Mouse (Mus musculus): Measurements from ENCODE around the gene Eml4. TPM values are rescaled to one million over a fixed set of nuclear protein-coding genes. Genes with fewer than 3 reads are reported as not detected.

Gene Eml4
- polyA plus RNA-seq, 1 experiment from 2014 or later: 34.4 TPM

- no peak overlapping the region for H3K27ac ChIP-seq (ENCODE audit: low read length)
- ATAC-seq (ENCODE audit: low FRiP score, low TSS enrichment): no peak
- H3K4me1 ChIP-seq (ENCODE audit: insufficient read depth, low read length): peaks cover 3% of the 10 kb centered on the region; the same call in 1 of the 2 replicates
- WGBS: 59% methylated on average over 4 of the region's 4 CpGs
- H3K9ac ChIP-seq (replicated peaks; ENCODE audit: low read length): no peak overlapping the region
- H3K4me3 ChIP-seq (ENCODE audit: low read length): no peak overlapping the region
- H3K9me3 ChIP-seq (ENCODE audit: low read length): no peaks in the 10 kb centered on the region
- H3K36me3 ChIP-seq (ENCODE audit: insufficient read depth, low read length): 0 out of 2 replicates have a peak, but pooled peaks cover 6% of the 10 kb centered on the region
- H3K27me3 ChIP-seq (ENCODE audit: insufficient read depth, low read length): no peaks in the 10 kb centered on the region
- no peak overlapping the region for H3K4me2 ChIP-seq (replicated peaks; ENCODE audit: low read depth, low read length)
These were observed 79.9 kb downstream of the Eml4 start for GRCm38 (mm10) chr17:83430607-83431006.

- Histone ChIP-seq H3K9ac (replicated peaks; ENCODE audit: low read length) (no peak overlapping the region), H3K4me3 (ENCODE audit: low read length) (no peak overlapping the region), H3K4me2 (replicated peaks; ENCODE audit: low read depth, low read length) (no peak overlapping the region), H3K36me3 (ENCODE audit: insufficient read depth, low read length) (peaks cover 28% of the 10 kb centered on the region), H3K4me1 (ENCODE audit: insufficient read depth, low read length) (no peaks in the 10 kb centered on the region), H3K27ac (ENCODE audit: low read length) (no peak overlapping the region), H3K9me3 (ENCODE audit: low read length) (no peaks in the 10 kb centered on the region), H3K27me3 (ENCODE audit: insufficient read depth, low read length) (no peaks in the 10 kb centered on the region)
- ATAC-seq (ENCODE audit: low FRiP score, low TSS enrichment): no peak
- 84% methylated on average over 4 of the region's 4 CpGs for WGBS
These were observed 92.7 kb downstream of the Eml4 start for GRCm38 (mm10) chr17:83443406-83443805.

DNA sequence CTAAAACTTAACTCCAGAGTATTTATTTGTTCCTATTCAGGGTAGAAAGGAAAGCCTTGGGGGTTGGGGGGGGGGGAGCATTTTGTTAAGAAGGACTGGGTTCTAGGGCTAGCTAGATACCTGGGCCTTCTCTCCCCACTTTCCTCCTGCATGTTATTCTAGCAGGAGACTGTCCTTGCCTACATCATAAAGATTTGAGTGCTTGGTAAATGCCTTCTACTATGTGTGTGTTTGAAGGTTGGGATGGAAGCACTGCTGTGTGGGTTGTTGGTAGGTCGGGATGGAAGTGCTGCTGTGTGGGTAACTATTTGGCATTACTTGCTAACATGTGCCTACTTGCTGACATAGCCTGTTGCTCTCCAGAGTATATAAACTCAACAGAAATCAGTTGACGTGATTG is 98.9 kb downstream of the Eml4 start:
- H3K27me3 ChIP-seq (ENCODE audit: insufficient read depth, low read length): no peaks in the 10 kb centered on the region
- peaks cover 34% of the 10 kb centered on the region for H3K36me3 ChIP-seq (ENCODE audit: insufficient read depth, low read length)
- no peak for ATAC-seq (ENCODE audit: low FRiP score, low TSS enrichment)
- no peak overlapping the region for H3K9ac ChIP-seq (replicated peaks; ENCODE audit: low read length)
- H3K4me2 ChIP-seq (replicated peaks; ENCODE audit: low read depth, low read length): no peak overlapping the region
- H3K27ac ChIP-seq (ENCODE audit: low read length): no peak overlapping the region
- no peak overlapping the region for H3K4me3 ChIP-seq (ENCODE audit: low read length)
- H3K9me3 ChIP-seq (ENCODE audit: low read length): no peaks in the 10 kb centered on the region
- WGBS: 87% methylated on average over 2 of the region's 2 CpGs
- H3K4me1 ChIP-seq (ENCODE audit: insufficient read depth, low read length): no peaks in the 10 kb centered on the region

GRCm38 (mm10) chr17:83451367-83451766 is 100.6 kb downstream of the Eml4 start:
- H3K4me3 ChIP-seq (ENCODE audit: low read length): no peak overlapping the region
- ATAC-seq (ENCODE audit: low FRiP score, low TSS enrichment): no peak
- H3K27me3 ChIP-seq (ENCODE audit: insufficient read depth, low read length): no peaks in the 10 kb centered on the region
- 88% methylated on average over 8 of the region's 8 CpGs for WGBS
- H3K4me1 ChIP-seq (ENCODE audit: insufficient read depth, low read length): no peaks in the 10 kb centered on the region
- H3K27ac ChIP-seq (ENCODE audit: low read length): no peak overlapping the region
- H3K4me2 ChIP-seq (replicated peaks; ENCODE audit: low read depth, low read length): no peak overlapping the region
- H3K9ac ChIP-seq (replicated peaks; ENCODE audit: low read length): no peak overlapping the region
- no peaks in the 10 kb centered on the region for H3K9me3 ChIP-seq (ENCODE audit: low read length)
- H3K36me3 ChIP-seq (ENCODE audit: insufficient read depth, low read length): peaks cover 31% of the 10 kb centered on the region

DNA sequence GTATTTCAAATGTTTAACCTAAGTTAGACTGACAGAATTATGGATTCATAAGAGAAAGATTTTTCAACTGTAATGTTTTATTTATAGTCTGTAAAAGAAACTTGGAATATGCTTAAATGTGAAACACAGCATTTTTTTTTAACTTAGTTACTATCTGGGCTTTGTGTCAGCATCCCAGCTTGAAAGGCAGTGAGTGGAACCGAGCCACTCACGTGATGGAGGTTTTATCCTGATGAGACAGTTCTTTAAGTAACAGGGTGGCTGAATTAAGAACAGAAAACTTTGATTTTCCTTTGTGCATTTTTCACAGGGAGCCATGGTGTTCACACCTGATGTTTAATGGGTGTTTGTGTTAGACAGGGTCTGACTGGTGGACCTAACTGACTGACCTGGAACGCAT is 101.1 kb downstream of the Eml4 start:
- Histone ChIP-seq H3K9ac (replicated peaks; ENCODE audit: low read length) (no peak overlapping the region), H3K4me2 (replicated peaks; ENCODE audit: low read depth, low read length) (no peak overlapping the region), H3K36me3 (ENCODE audit: insufficient read depth, low read length) (peaks cover 33% of the 10 kb centered on the region)

GRCm38 (mm10) chr17:83452451-83452850 is 101.7 kb downstream of the Eml4 start:
- Histone ChIP-seq H3K9me3 (ENCODE audit: low read length) (no peaks in the 10 kb centered on the region), H3K9ac (replicated peaks; ENCODE audit: low read length) (no peak overlapping the region), H3K27me3 (ENCODE audit: insufficient read depth, low read length) (no peaks in the 10 kb centered on the region), H3K27ac (ENCODE audit: low read length) (no peak overlapping the region), H3K4me3 (ENCODE audit: low read length) (no peak overlapping the region), H3K36me3 (ENCODE audit: insufficient read depth, low read length) (peaks cover 39% of the 10 kb centered on the region), H3K4me2 (replicated peaks; ENCODE audit: low read depth, low read length) (no peak overlapping the region), H3K4me1 (ENCODE audit: insufficient read depth, low read length) (no peaks in the 10 kb centered on the region)
- ATAC-seq (ENCODE audit: low FRiP score, low TSS enrichment): no peak
- WGBS: 93% methylated on average over 8 of the region's 8 CpGs

More for the DNA sequence above, 101.1 kb downstream of the Eml4 start:
- Histone ChIP-seq H3K27ac (ENCODE audit: low read length) (no peak overlapping the region), H3K9me3 (ENCODE audit: low read length) (no peaks in the 10 kb centered on the region), H3K4me3 (ENCODE audit: low read length) (no peak overlapping the region), H3K27me3 (ENCODE audit: insufficient read depth, low read length) (no peaks in the 10 kb centered on the region), H3K4me1 (ENCODE audit: insufficient read depth, low read length) (no peaks in the 10 kb centered on the region)
- 93% methylated on average over 3 of the region's 3 CpGs for WGBS
- ATAC-seq (ENCODE audit: low FRiP score, low TSS enrichment): no peak

GRCm38 (mm10) chr17:83453587-83453986 is 102.9 kb downstream of the Eml4 start:
- Histone ChIP-seq H3K4me3 (ENCODE audit: low read length) (no peak overlapping the region), H3K9me3 (ENCODE audit: low read length) (no peaks in the 10 kb centered on the region), H3K27me3 (ENCODE audit: insufficient read depth, low read length) (no peaks in the 10 kb centered on the region), H3K27ac (ENCODE audit: low read length) (no peak overlapping the region), H3K36me3 (ENCODE audit: insufficient read depth, low read length) (peaks cover 45% of the 10 kb centered on the region), H3K4me1 (ENCODE audit: insufficient read depth, low read length) (no peaks in the 10 kb centered on the region), H3K9ac (replicated peaks; ENCODE audit: low read length) (no peak overlapping the region), H3K4me2 (replicated peaks; ENCODE audit: low read depth, low read length) (no peak overlapping the region)
- 86% methylated on average over 5 of the region's 5 CpGs for WGBS
- no peak for ATAC-seq (ENCODE audit: low FRiP score, low TSS enrichment)

- Histone ChIP-seq H3K36me3 (ENCODE audit: insufficient read depth, low read length) (peaks cover 39% of the 10 kb centered on the region), H3K4me1 (ENCODE audit: insufficient read depth, low read length) (no peaks in the 10 kb centered on the region), H3K4me2 (replicated peaks; ENCODE audit: low read depth, low read length) (no peak overlapping the region), H3K9me3 (ENCODE audit: low read length) (no peaks in the 10 kb centered on the region), H3K9ac (replicated peaks; ENCODE audit: low read length) (no peak overlapping the region), H3K27me3 (ENCODE audit: insufficient read depth, low read length) (no peaks in the 10 kb centered on the region), H3K4me3 (ENCODE audit: low read length) (no peak overlapping the region), H3K27ac (ENCODE audit: low read length) (no peak overlapping the region)
- no peak for ATAC-seq (ENCODE audit: low FRiP score, low TSS enrichment)
- WGBS: 96% methylated on average over 1 of the region's 1 CpGs
These were observed 106.5 kb downstream of the Eml4 start for GRCm38 (mm10) chr17:83457271-83457670.

- WGBS: 94% methylated on average over 5 of the region's 5 CpGs
- Histone ChIP-seq H3K9me3 (ENCODE audit: low read length) (no peaks in the 10 kb centered on the region), H3K4me3 (ENCODE audit: low read length) (no peak overlapping the region), H3K9ac (replicated peaks; ENCODE audit: low read length) (no peak overlapping the region), H3K4me1 (ENCODE audit: insufficient read depth, low read length) (no peaks in the 10 kb centered on the region), H3K36me3 (ENCODE audit: insufficient read depth, low read length) (peaks cover 36% of the 10 kb centered on the region), H3K27ac (ENCODE audit: low read length) (no peak overlapping the region), H3K4me2 (replicated peaks; ENCODE audit: low read depth, low read length) (no peak overlapping the region), H3K27me3 (ENCODE audit: insufficient read depth, low read length) (no peaks in the 10 kb centered on the region)
- no peak for ATAC-seq (ENCODE audit: low FRiP score, low TSS enrichment)
These were observed 115.2 kb downstream of the Eml4 start for GRCm38 (mm10) chr17:83465969-83466368.

GRCm38 (mm10) chr17:83466697-83467251 is 116.0 kb downstream of the Eml4 start:
- H3K4me3 ChIP-seq (ENCODE audit: low read length): no peak overlapping the region
- no peaks in the 10 kb centered on the region for H3K4me1 ChIP-seq (ENCODE audit: insufficient read depth, low read length)
- no peaks in the 10 kb centered on the region for H3K27me3 ChIP-seq (ENCODE audit: insufficient read depth, low read length)
- H3K36me3 ChIP-seq (ENCODE audit: insufficient read depth, low read length): peaks cover 34% of the 10 kb centered on the region
- H3K4me2 ChIP-seq (replicated peaks; ENCODE audit: low read depth, low read length): no peak overlapping the region
- 62% methylated on average over 6 of the region's 6 CpGs for whole genome bisulfite sequencing
- no peaks in the 10 kb centered on the region for H3K9me3 ChIP-seq (ENCODE audit: low read length)
- ATAC-seq (ENCODE audit: low FRiP score, low TSS enrichment): no peak
- no peak overlapping the region for H3K9ac ChIP-seq (replicated peaks; ENCODE audit: low read length)
- no peak overlapping the region for H3K27ac ChIP-seq (ENCODE audit: low read length)
